Mouse (Mus musculus): ENCODE results near the gene Foxk2. TPM values are rescaled to one million over a fixed set of nuclear protein-coding genes. Genes with fewer than 3 reads are reported as not detected.
"Not testable (repeated sequence)": the region's sequence is repeated elsewhere in the genome, so short reads cannot be mapped to it uniquely, and the experiment has no call there.

Gene Foxk2
- polyA plus RNA-seq, 1 experiment from 2014 or later, result 11.3 TPM

GRCm38 (mm10) chr11:121326034-121326433 is 66.2 kb downstream of the Foxk2 start:
- Histone ChIP-seq H3K27me3 (ENCODE audit: insufficient read depth, low read length) (no peaks in the 10 kb centered on the region), H3K4me1 (ENCODE audit: insufficient read depth) (no peaks in the 10 kb centered on the region), H3K4me3 (ENCODE audit: low read depth, low read length) (no peak overlapping the region), H3K27ac (ENCODE audit: low read depth) (no peak overlapping the region), H3K9ac (no peak overlapping the region), H3K4me2 (no peak overlapping the region), H3K36me3 (ENCODE audit: insufficient read depth) (peaks cover 48% of the 10 kb centered on the region), H3K9me3 (ENCODE audit: low read depth, low read length) (no peaks in the 10 kb centered on the region)
- WGBS, result 71% methylated on average over 1 of the region's 1 CpGs
- TF ChIP-seq CTCF (IDR thresholded peaks at IDR 0.05; ENCODE audit: low read depth), result no peak
- no peak for ATAC-seq (ENCODE audit: insufficient read depth)
- no peak for DNase-seq

GRCm38 (mm10) chr11:121326681-121327080 is 66.9 kb downstream of the Foxk2 start:
- H3K36me3 ChIP-seq (ENCODE audit: insufficient read depth), result peaks cover 53% of the 10 kb centered on the region

GRCm38 (mm10) chr11:121328206-121328605 is 68.4 kb downstream of the Foxk2 start:
- Histone ChIP-seq H3K4me3 (ENCODE audit: low read depth, low read length) (no peak overlapping the region), H3K9ac (no peak overlapping the region), H3K9me3 (ENCODE audit: low read depth, low read length) (no peaks in the 10 kb centered on the region), H3K27me3 (ENCODE audit: insufficient read depth, low read length) (no peaks in the 10 kb centered on the region), H3K4me2 (no peak overlapping the region), H3K4me1 (ENCODE audit: insufficient read depth) (no peaks in the 10 kb centered on the region), H3K36me3 (ENCODE audit: insufficient read depth) (peaks cover 64% of the 10 kb centered on the region), H3K27ac (ENCODE audit: low read depth) (no peak overlapping the region)
- WGBS, result 96% methylated on average over 9 of the region's 9 CpGs
- no peak for TF ChIP-seq CTCF (IDR thresholded peaks at IDR 0.05; ENCODE audit: low read depth)
- no peak for ATAC-seq (ENCODE audit: insufficient read depth)
- no peak for DNase-seq

More at GRCm38 (mm10) chr11:121326681-121327080, 66.9 kb downstream of the Foxk2 start:
- H3K9me3 ChIP-seq (ENCODE audit: low read depth, low read length), result no peaks in the 10 kb centered on the region
- ATAC-seq (ENCODE audit: insufficient read depth), result no peak
- H3K27me3 ChIP-seq (ENCODE audit: insufficient read depth, low read length), result no peaks in the 10 kb centered on the region
- WGBS, result 97% methylated on average over 5 of the region's 5 CpGs
- H3K4me3 ChIP-seq (ENCODE audit: low read depth, low read length), result no peak overlapping the region
- no peak for TF ChIP-seq CTCF (IDR thresholded peaks at IDR 0.05; ENCODE audit: low read depth)
- H3K4me1 ChIP-seq (ENCODE audit: insufficient read depth), result no peaks in the 10 kb centered on the region
- H3K4me2 ChIP-seq, result no peak overlapping the region
- DNase-seq, result no peak
- H3K9ac ChIP-seq, result no peak overlapping the region
- H3K27ac ChIP-seq (ENCODE audit: low read depth), result no peak overlapping the region

GRCm38 (mm10) chr11:121328619-121329018 is 68.8 kb downstream of the Foxk2 start:
- Histone ChIP-seq H3K27me3 (ENCODE audit: insufficient read depth, low read length) (no peaks in the 10 kb centered on the region), H3K4me2 (no peak overlapping the region), H3K9ac (no peak overlapping the region), H3K4me3 (ENCODE audit: low read depth, low read length) (no peak overlapping the region), H3K4me1 (ENCODE audit: insufficient read depth) (no peaks in the 10 kb centered on the region), H3K36me3 (ENCODE audit: insufficient read depth) (peaks cover 68% of the 10 kb centered on the region), H3K27ac (ENCODE audit: low read depth) (no peak overlapping the region), H3K9me3 (ENCODE audit: low read depth, low read length) (no peaks in the 10 kb centered on the region)
- ATAC-seq (ENCODE audit: insufficient read depth) (no peak), DNase-seq (no peak)
- no peak for TF ChIP-seq CTCF (IDR thresholded peaks at IDR 0.05; ENCODE audit: low read depth)

GRCm38 (mm10) chr11:121331641-121332040 is 71.9 kb downstream of the Foxk2 start:
- no peaks in the 10 kb centered on the region for H3K4me1 ChIP-seq (ENCODE audit: insufficient read depth)
- H3K27ac ChIP-seq (ENCODE audit: low read depth), result no peak overlapping the region
- DNase-seq (no peak), ATAC-seq (ENCODE audit: insufficient read depth) (no peak)
- H3K9me3 ChIP-seq (ENCODE audit: low read depth, low read length), result no peaks in the 10 kb centered on the region
- no peak for TF ChIP-seq CTCF (IDR thresholded peaks at IDR 0.05; ENCODE audit: low read depth)
- H3K27me3 ChIP-seq (ENCODE audit: insufficient read depth, low read length), result no peaks in the 10 kb centered on the region
- no peak overlapping the region for H3K4me2 ChIP-seq
- H3K9ac ChIP-seq, result no peak overlapping the region
- WGBS, result 82% methylated on average over 3 of the region's 3 CpGs
- H3K4me3 ChIP-seq (ENCODE audit: low read depth, low read length), result no peak overlapping the region
- H3K36me3 ChIP-seq (ENCODE audit: insufficient read depth), result peaks cover 89% of the 10 kb centered on the region

- H3K4me2 ChIP-seq, result no peak overlapping the region
- H3K4me3 ChIP-seq (ENCODE audit: low read depth, low read length), result no peak overlapping the region
- 83% methylated on average over 1 of the region's 1 CpGs for WGBS
- H3K27me3 ChIP-seq (ENCODE audit: insufficient read depth, low read length), result no peaks in the 10 kb centered on the region
- no peak overlapping the region for H3K27ac ChIP-seq (ENCODE audit: low read depth)
- TF ChIP-seq CTCF (IDR thresholded peaks at IDR 0.05; ENCODE audit: low read depth), result no peak
- H3K36me3 ChIP-seq (ENCODE audit: insufficient read depth), result peaks cover 43% of the 10 kb centered on the region
- H3K4me1 ChIP-seq (ENCODE audit: insufficient read depth), result no peaks in the 10 kb centered on the region
- no peak overlapping the region for H3K9ac ChIP-seq
- DNase-seq, result no peak
- no peaks in the 10 kb centered on the region for H3K9me3 ChIP-seq (ENCODE audit: low read depth, low read length)
- no peak for ATAC-seq (ENCODE audit: insufficient read depth)
Observed at GRCm38 (mm10) chr11:121339647-121340046, 79.9 kb downstream of the Foxk2 start.

GRCm38 (mm10) chr11:121340287-121340686 is 80.5 kb downstream of the Foxk2 start:
- Histone ChIP-seq H3K4me3 (ENCODE audit: low read depth, low read length) (no peak overlapping the region), H3K9me3 (ENCODE audit: low read depth, low read length) (no peaks in the 10 kb centered on the region), H3K4me2 (no peak overlapping the region), H3K27me3 (ENCODE audit: insufficient read depth, low read length) (no peaks in the 10 kb centered on the region), H3K4me1 (ENCODE audit: insufficient read depth) (no peaks in the 10 kb centered on the region), H3K27ac (ENCODE audit: low read depth) (no peak overlapping the region), H3K36me3 (ENCODE audit: insufficient read depth) (peaks cover 39% of the 10 kb centered on the region), H3K9ac (no peak overlapping the region)
- TF ChIP-seq CTCF (IDR thresholded peaks at IDR 0.05; ENCODE audit: low read depth), result no peak
- DNase-seq (no peak), ATAC-seq (ENCODE audit: insufficient read depth) (no peak)
- WGBS, result 86% methylated on average over 1 of the region's 1 CpGs

- not testable (repeated sequence) for H3K27ac ChIP-seq (ENCODE audit: low read depth); H3K4me2 ChIP-seq; H3K9ac ChIP-seq; H3K4me1 ChIP-seq (ENCODE audit: insufficient read depth); DNase-seq; ATAC-seq (ENCODE audit: insufficient read depth); H3K27me3 ChIP-seq (ENCODE audit: insufficient read depth, low read length); H3K4me3 ChIP-seq (ENCODE audit: low read depth, low read length); H3K9me3 ChIP-seq (ENCODE audit: low read depth, low read length)
- peaks cover 34% of the 10 kb centered on the region for H3K36me3 ChIP-seq (ENCODE audit: insufficient read depth)
- no CpG with 5 or more reads among the region's 1 CpGs for WGBS
Observed at GRCm38 (mm10) chr11:121342423-121342822, 82.6 kb downstream of the Foxk2 start.

Data from lung, embryonic 14.5 days (tissue).